Mouse (Mus musculus): ENCODE measurements around the gene Tuba8.

Tuba8 gene

DNA sequence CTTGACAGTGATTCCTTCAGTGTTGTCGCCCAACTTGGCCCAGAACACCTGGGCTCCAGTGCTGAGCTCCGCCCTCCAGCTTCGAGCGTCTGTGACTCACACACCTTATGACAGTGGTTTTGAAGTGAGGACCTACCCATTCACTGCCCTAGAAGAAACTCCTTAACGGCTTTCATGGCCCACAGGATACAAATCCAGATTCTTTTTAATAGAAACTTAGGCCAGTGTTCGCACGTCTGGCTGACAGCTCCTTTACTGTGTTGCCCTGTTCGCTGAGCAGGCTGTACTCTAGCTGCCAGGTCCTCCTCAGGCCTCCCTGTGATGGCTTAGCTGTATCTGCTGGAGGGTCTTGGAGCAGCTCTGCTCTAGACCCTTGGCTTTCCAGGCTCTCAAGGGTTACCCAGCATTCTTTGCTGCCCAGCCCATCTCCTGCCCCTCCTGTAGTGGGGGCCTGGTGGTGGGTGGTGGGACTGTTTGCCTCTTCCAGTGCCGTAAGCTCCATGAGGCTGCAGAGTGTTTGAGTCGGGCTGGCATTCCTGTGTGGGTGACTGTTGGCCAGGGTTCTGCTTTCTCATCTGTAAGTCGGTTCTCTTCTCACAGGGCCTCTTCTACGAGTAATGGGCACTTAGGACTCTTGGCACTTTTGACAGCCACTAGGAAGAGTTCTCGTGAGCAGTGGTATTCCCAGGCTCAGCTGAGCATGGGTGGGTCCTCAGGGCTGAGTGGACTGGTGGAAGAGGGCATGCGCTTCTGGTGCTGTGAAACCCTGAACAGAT, 15.4 kb upstream of the Tuba8 start:
- no peak for DNase-seq (ENCODE audit: low spot score in 2 of 2)

- DNase-seq (ENCODE audit: low spot score in 2 of 2): no peak
Observed at GRCm38 (mm10) chr6:121197807-121198365, 12.6 kb upstream of the Tuba8 start.

DNA sequence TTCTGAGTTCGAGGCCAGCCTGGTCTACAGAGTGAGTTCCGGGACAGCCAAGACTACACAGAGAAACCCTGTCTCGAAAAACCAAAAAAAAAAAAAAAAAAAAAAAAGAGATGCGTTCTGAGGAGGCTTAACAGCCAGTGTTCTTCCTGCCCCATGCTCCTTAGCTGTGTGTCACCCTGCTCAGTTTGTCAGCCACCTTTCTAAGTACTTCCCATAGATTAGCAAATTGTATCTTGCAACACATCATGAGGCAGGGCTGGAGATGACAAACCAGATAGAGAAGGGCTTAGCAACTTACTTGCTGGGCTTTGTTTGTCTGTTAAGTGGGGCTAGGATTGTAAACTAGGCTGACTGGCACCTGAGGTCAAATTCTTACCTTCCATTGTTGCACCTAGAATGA, 10.0 kb upstream of the Tuba8 start:
- no peak for DNase-seq (ENCODE audit: low spot score in 2 of 2)

DNA sequence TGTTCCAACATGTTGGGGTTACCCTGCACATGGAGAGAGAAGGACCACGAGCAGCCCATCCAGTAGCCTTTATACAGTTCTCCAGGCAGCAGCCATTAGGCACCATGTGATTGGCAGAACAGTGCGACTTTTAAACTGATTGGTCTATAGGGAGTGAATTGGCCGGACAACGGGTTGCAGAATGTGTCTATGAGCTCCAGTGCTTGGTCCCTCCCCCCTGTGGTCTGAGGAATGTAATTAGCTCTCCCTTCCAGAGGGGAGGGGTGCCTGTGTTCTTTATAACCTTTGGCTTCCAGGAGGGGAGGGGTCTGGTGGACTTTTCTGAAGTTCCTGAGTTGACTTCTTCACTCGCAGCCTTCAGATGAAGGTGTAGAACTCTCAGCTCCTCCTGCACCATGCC, 8.5 kb upstream of the Tuba8 start:
- no peak for DNase-seq (ENCODE audit: low spot score in 2 of 2)

- DNase-seq (ENCODE audit: low spot score in 2 of 2): no peak
Observed at GRCm38 (mm10) chr6:121206481-121206880, 4.0 kb upstream of the Tuba8 start.

DNA sequence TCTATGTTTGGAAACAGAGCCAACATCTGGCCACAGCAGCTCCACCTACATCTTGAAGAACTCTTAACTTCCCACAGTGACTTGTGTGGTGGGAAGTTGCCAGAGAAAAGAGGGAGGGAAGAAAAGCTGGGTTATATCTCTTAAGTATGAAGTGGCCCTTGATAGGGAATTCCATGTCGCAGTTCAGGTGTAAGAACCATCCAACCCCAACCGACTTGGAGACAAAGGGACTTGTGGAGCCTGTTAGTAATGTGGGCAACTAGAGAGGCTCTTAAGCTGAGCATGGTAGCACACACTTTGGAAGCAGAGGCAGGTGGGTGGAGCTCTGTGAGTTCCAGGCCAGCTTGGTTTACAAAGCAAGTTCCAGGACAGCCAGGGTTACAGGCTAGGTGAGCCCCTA, 912 bp upstream of the Tuba8 start:
- no peak for DNase-seq (ENCODE audit: low spot score in 2 of 2)

DNA sequence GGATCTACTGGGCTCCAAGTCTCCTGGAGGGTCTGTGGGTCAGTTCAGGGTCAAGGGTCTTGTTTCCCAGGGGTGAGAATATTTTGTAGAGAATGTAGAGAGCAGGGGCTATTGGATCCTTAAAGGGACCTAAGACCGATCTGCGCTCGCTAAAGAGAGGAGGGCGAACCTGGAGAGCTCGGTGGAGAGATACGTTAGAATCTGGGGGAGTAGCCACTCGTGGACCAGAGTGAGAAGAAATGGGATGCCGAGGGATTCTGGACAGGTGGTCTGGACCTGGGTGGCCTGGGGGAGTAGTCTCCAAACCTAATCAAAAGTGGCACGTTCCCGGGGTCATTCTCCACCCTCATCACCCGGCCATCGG, 412 bp downstream of the Tuba8 start:
- DNase-seq (ENCODE audit: low spot score in 2 of 2): no peak

DNA sequence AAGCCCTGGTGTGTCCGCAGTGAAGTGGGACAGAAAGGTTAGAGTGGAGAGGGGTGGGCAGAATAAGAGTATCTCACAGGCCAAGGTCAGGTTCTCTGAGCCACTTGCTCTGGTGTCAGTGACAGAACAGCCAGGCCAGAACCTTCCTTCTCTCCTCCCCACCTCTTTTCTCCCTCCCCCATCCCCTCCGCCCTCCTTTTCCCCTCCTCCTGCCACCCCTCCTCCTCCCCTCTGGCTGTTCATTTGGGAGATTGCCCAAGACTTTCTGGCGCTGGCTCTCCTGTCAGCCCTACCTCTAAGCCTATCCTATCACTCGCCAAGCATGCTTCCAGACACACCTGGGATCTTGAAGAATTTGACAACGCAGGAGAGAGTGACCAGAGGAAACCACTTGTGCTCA, 1.2 kb downstream of the Tuba8 start:
- no peak for DNase-seq (ENCODE audit: low spot score in 2 of 2)

DNA sequence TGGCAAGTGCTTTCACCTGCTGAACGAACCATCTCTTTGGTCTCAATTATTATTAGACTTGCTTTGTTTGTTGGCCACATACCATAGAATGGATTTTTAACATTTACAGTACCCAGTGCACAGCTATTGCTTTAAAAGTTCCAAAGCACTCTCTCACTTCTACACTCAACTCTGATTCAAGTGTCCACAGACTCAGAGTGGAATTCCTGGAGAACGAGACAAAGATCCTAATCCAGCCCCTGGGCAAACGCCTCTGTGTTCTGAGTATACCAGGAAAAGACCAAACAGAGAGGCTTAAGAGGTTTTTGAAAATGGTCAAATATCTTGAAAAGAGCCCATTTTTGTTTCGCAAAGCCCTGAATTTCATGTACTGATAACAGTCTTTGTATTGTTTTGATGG, 2.5 kb downstream of the Tuba8 start:
- DNase-seq (ENCODE audit: low spot score in 2 of 2): no peak

DNA sequence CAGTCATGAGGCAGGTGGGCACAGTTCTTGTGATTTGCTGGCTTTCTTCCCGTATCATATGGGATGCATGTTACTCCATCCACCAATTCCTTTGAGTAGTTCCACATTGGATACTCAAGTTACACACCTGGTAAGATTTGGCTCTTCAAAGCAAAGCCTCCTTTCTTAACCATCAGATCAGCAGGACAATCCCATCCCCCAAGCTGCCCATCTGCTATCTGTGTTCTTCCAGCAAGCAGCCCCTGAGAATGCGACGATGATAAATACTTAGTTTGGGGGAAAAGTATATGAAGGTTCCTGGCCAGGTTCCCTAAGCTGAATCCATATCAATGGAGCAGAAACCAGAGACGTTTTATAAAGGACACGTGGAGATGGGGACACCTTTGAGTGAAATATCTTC, 3.7 kb downstream of the Tuba8 start:
- no peak for DNase-seq (ENCODE audit: low spot score in 2 of 2)

- DNase-seq (ENCODE audit: low spot score in 2 of 2): no peak
Observed at GRCm38 (mm10) chr6:121214667-121215330, 4.3 kb downstream of the Tuba8 start.

DNA sequence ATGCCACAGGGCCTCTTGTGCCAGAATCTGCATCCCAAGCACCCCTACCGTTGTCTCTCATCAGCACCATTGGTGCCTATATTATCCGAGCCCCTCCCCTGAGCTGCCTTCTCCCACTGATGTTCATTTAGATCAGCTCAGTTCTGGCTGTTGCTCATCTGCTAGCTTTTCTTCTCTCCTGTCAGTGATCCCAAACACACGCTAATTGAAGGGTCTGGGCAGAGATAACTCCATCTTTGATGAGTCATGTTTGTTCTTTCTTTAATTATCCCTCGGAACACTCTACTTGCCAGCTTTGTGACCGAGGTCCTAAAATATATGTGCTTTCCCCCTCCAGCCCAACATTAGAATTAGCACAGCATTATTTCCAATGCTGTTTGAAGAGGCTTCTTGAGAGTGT, 4.8 kb downstream of the Tuba8 start:
- no peak for DNase-seq (ENCODE audit: low spot score in 2 of 2)

GRCm38 (mm10) chr6:121215896-121216295, 5.4 kb downstream of the Tuba8 start:
- DNase-seq (ENCODE audit: low spot score in 2 of 2): no peak

GRCm38 (mm10) chr6:121216589-121217255, 6.2 kb downstream of the Tuba8 start:
- no peak for DNase-seq (ENCODE audit: low spot score in 2 of 2)

DNA sequence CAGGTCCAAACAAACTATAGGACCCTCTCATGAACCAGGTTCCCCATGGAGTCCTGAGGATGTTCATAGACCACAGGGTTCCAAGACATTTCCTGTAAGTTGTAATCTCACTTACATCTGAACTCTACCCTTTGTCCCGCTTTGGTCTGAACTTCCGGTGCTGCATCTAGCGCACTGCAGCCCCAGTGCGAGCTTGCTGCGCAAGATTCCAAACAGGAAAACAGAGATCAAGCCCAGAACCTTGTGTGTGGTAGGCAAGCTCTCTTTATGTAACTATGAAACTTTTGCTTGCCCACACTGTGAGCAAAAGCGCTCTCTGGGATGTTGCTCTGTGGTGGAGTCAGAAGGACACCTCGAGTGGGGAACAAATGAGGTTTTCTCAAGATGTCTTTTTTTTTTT, 7.5 kb downstream of the Tuba8 start:
- DNase-seq (ENCODE audit: low spot score in 2 of 2): no peak

DNA sequence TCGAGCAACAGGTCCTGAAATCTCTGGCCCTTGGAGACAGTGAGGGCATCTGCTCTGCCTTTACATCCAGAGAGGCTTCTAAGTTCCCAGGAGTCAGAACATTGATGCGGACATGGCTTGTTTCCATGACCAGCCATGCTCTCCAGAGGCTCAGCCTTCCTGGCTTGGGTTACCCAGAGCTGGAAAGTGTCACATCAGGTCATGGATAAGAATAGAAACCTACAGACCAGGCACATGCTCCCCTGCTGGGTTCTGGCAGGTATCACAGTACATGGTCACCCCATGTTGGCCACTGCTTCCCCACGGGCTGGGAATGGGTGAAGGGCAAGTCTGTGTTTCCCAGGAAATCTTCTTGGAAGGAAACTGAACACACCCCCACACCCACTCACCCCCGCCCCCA, 8.9 kb downstream of the Tuba8 start:
- DNase-seq (ENCODE audit: low spot score in 2 of 2): no peak

- DNase-seq (ENCODE audit: low spot score in 2 of 2): no peak
Observed at GRCm38 (mm10) chr6:121220181-121220580, 9.7 kb downstream of the Tuba8 start.

- no peak for DNase-seq (ENCODE audit: low spot score in 2 of 2)
Observed at GRCm38 (mm10) chr6:121221876-121222597, 11.5 kb downstream of the Tuba8 start.

- no peak for DNase-seq (ENCODE audit: low spot score in 2 of 2)
Observed at GRCm38 (mm10) chr6:121223001-121223400, 12.5 kb downstream of the Tuba8 start.

DNA sequence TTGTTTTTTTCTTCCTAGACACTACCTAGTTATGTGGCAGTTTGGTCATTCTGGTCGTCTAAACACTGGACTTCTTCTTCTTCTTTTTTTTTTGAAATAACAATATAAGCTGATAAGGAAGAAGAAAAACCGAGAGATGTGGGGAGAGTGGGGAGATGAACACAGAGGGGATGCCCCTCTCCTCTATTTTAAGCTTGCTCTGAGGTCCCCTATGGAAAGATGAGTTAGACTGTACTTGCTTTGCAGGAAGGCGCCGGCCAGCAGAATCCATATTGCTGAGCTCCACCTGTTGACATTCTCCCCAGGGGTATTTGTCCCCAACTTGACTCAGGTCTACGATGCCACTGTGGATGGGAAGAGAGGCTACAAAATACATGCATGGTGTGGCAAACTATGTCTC, 13.6 kb downstream of the Tuba8 start:
- DNase-seq (ENCODE audit: low spot score in 2 of 2): no peak

DNA sequence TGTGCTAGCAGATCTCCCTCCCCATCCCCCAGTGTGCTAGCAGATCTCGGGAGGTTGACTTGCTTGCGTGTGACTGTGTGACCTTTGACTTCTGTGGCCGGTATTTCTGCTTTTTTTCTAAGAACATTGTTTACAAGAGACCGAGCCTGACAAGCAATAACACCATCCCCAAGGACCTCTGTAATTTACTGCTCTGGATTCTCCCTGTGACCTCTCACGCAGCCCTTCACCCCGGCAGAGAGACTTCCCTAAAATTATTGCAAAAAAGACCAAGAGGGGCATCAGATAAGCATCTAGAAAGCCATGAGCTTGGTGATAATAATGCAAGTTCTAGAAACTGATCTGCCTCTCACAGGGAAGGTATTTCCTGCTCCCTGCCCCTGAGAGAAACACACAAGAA, 14.5 kb downstream of the Tuba8 start:
- DNase-seq (ENCODE audit: low spot score in 2 of 2): no peak

GRCm38 (mm10) chr6:121226043-121226442, 15.5 kb downstream of the Tuba8 start:
- DNase-seq (ENCODE audit: low spot score in 2 of 2): no peak

Data from frontal cortex, postnatal 25 days (tissue).